Mouse (Mus musculus) A20 (cell line): ENCODE data around the gene Fnbp4.
"Not testable (repeated sequence)": the region's sequence is repeated elsewhere in the genome, so short reads cannot be mapped to it uniquely, and the experiment has no call there.

Experiments used
- DNase-seq: peaks from one replicate; pipeline ENCODE4 v3.0.0-alpha.2; 2011; ENCODE audit warnings: low read depth, low spot score

Gene Fnbp4

GRCm38 (mm10) chr2:90782458-90782857, 37.3 kb downstream of the Fnbp4 start, which contains the start of gene Agbl2:
Gene Agbl2 (plus strand): TSS chr2:90782727.
- DNase-seq, result no peak

GRCm38 (mm10) chr2:90782901-90783486, 37.8 kb downstream of the Fnbp4 start:
- DNase-seq, result no peak

- DNase-seq, result no peak
Measured at GRCm38 (mm10) chr2:90788126-90788525, 43.0 kb downstream of the Fnbp4 start.

GRCm38 (mm10) chr2:90808241-90809126, 63.3 kb downstream of the Fnbp4 start:
- DNase-seq, result no peak

GRCm38 (mm10) chr2:90810751-90811150, 65.6 kb downstream of the Fnbp4 start:
- DNase-seq, result peak; percentile 59

- no peak for DNase-seq
Measured at GRCm38 (mm10) chr2:90815266-90815665, 70.1 kb downstream of the Fnbp4 start.

- DNase-seq, result no peak
Measured at GRCm38 (mm10) chr2:90816144-90816543, 71.0 kb downstream of the Fnbp4 start.

GRCm38 (mm10) chr2:90818710-90819109, 73.5 kb downstream of the Fnbp4 start:
- DNase-seq, result no peak

GRCm38 (mm10) chr2:90820894-90821293, 75.7 kb downstream of the Fnbp4 start:
- peak; percentile 37 for DNase-seq

- DNase-seq, result no peak
Measured at GRCm38 (mm10) chr2:90822978-90823377, 77.8 kb downstream of the Fnbp4 start.

- no peak for DNase-seq
Measured at GRCm38 (mm10) chr2:90823781-90824180, 78.6 kb downstream of the Fnbp4 start.

GRCm38 (mm10) chr2:90824528-90824927, 79.4 kb downstream of the Fnbp4 start:
- DNase-seq, result not testable (repeated sequence)

- no peak for DNase-seq
Measured at GRCm38 (mm10) chr2:90825515-90826172, 80.5 kb downstream of the Fnbp4 start.

- DNase-seq, result no peak
Measured at GRCm38 (mm10) chr2:90828739-90829138, 83.6 kb downstream of the Fnbp4 start.
